Mouse (Mus musculus): ENCODE measurements around the gene Chpf2. TPM values are rescaled to one million over a fixed set of nuclear protein-coding genes. Genes with fewer than 3 reads are reported as not detected.

Gene Chpf2
- 15.5 and 16.0 TPM in 2 replicates for polyA plus RNA-seq (2021; fragmentation: Nextera tagmentation)
- long read RNA-seq, experiment 1, full-length matches to known transcripts, result 50 of 95 reads
- long read RNA-seq, experiment 1, partial matches to known transcripts, result 20 of 95 reads
- long read RNA-seq, experiment 1, other reads (novel, unspliced or antisense), result 25 of 95 reads
- long read RNA-seq, experiment 2, transcript Chpf2-202 (4 exons, 3,715 nt), result major isoform, 5 of 20 reads
- long read RNA-seq, experiment 2, partial matches to known transcripts, result 8 of 20 reads
- long read RNA-seq, experiment 2, other reads (novel, unspliced or antisense), result 6 of 20 reads

DNA sequence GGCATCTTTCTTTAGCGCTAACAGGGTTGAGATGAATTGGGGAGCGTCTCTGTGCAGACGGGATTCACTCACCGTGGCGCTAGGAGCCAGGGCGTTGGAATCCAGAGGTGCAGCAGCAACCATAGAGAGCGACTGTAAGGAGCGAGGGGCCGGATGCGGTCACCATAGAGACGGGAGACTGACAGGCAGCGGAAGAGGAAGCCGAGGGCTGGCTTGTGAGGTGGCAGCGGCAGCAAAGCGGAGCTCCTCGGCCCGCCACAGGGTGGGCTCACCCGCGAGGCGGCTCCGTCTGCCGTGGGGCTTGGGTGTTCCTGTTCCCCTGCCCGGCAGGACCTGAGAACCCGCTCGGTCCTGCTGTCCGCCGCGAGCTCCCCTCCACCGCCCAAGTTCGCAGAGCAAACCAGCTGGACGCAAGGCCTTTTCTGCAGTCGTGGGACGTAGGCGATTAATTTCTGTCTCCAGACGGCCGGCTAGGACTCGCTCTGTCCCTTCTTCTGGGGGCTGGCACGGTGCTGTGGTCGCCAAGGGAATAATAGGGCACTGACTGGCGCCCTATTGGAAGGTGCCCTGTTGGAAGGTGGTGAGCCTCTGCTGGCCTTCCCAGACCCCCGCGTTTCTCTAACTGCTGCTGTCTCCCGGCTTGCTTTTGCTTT, at the start of gene Chpf2:
Chpf2 (plus strand) TSS at position 195 of the 653 bp plus-strand sequence.

GRCm38 (mm10) chr5:24540387-24541143, 46.0 kb upstream of the Chpf2 start, which contains the start of gene Asb10:
Asb10 (minus strand) TSS chr5:24540978.

DNA sequence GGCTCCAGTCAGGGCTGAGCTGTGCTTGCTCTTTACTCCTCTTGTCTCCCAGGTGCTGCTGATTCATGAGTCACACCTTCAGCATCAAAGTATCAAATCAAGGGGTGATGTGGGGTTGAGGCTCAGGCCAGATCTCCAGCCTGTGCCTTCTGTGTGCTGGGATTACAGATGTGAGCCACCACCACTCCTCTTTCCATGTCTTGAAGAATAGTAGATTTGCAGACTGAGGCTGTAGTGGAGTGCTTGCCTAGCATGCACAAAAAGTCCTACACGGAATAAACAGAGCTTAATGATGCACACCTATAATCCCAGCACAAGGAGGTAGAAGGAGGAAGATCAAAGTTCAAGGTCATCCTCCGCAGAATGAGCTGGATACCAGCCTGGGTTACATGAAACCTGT, 29.8 kb upstream of the Chpf2 start, which contains the start of gene 4931409K22Rik:
4931409K22Rik (minus strand) TSS at position 101 of the 400 bp plus-strand sequence.

DNA sequence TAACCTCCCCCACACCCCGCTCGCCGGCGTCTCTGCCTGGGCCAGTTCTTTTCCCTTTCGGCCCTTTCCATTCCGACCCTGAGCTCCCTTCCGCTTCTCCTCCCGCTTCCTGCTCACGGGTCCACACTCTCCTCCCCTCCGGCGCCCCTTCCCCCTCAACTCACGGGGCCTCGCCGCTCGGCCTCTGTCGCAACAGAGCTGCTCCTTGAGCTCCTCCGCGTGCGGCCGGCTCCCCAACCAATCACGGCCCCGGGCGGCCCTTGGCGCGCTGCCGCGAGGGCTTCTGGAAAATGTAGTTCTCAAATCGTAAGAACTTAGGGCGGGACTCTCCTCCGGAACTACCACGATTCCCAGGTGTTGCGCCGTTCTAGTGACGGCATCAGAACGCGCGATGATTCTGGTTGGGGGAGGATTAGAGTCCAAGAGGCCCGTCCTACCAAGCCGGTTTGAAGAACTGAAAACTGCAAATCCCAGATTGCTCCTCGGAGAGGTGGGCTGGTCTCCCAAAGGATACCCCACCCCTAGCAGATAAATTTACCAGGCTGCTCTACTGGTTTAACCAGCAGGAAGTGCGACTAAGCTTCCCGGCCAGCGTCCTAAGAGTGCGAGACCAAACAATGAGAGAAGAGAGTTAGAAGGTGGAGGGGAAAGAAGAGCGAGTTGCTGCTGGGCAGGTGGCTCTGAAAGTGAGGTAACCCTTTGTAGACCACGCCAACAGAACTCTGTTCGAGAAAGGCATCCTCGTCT, 9.2 kb upstream of the Chpf2 start, which contains the start of gene Abcf2:
Abcf2 (minus strand) TSS at position 285 of the 747 bp plus-strand sequence.

DNA sequence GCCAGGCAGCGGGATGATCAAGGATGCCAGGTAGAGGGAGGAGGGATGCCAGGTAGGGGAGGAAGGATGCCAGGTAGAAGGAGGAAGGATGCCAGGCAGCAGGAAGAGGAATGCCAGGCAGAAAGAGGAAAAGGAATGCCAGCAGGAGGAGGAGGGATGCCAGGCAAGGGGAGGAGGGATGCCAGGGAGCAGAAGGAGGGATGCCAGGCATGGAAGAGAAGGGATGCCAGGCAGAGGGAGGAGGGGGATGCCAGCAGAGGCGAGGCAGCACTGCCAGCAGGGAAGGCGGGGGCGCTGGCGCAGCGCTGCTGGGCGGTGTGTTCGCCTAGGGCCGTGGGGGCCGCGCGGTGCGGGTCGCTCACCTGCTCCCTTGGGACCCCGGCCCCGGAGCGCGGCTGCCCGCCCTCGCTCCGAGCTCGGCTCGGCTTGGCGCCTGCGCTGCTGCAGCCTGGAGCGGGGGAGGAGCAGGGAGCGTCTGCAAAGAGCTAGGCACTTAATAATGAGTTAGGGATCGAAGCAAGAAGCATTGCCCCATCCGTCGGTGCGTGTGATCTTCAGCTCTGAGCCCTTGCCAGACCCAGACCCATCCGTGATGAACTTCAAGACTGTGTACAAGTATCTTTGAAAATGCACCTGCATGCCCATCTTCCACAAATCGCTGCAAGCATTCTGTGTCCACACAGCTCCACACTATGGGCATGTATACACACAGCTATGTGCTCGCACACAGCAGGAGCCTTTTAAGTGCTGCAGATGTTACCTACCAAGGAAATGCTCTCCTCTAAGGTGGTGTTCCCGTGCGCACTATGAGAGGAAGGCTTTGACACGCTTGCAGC, 37.7 kb downstream of the Chpf2 start, which contains the start of gene Smarcd3:
Smarcd3 (minus strand) TSS at position 426 of the 836 bp plus-strand sequence.

Other genes starting within 250 kb of the Chpf2 start
- 4.9 and 5.1 TPM in 2 replicates for gene Kcnh2, start 235.1 kb upstream of the Chpf2 start, polyA plus RNA-seq (2021; fragmentation: Nextera tagmentation)
- 1.5 and 3.2 TPM in 2 replicates for gene Nos3, start 221.9 kb upstream of the Chpf2 start, polyA plus RNA-seq (2021; fragmentation: Nextera tagmentation)
- 1.5 and 4.8 TPM in 2 replicates for gene Atg9b, start 194.6 kb upstream of the Chpf2 start, polyA plus RNA-seq (2021; fragmentation: Nextera tagmentation)
- gene Abcb8, start 193.1 kb upstream of the Chpf2 start, polyA plus RNA-seq (2021; fragmentation: Nextera tagmentation), result 35.4 and 46.1 TPM in 2 replicates
- gene Asic3, start 173.3 kb upstream of the Chpf2 start, polyA plus RNA-seq (2021; fragmentation: Nextera tagmentation), result not detected in 2 replicates
- gene Cdk5, start 163.2 kb upstream of the Chpf2 start, polyA plus RNA-seq (2021; fragmentation: Nextera tagmentation), result 125 and 165 TPM in 2 replicates
- gene Slc4a2, start 162.9 kb upstream of the Chpf2 start, polyA plus RNA-seq (2021; fragmentation: Nextera tagmentation), result 9.5 and 9.9 TPM in 2 replicates
- gene Fastk, start 141.5 kb upstream of the Chpf2 start, polyA plus RNA-seq (2021; fragmentation: Nextera tagmentation), result 144 and 180 TPM in 2 replicates
- gene Tmub1, start 138.9 kb upstream of the Chpf2 start, polyA plus RNA-seq (2021; fragmentation: Nextera tagmentation), result 35.2 and 37.2 TPM in 2 replicates
- gene Agap3, start 134.6 kb upstream of the Chpf2 start, polyA plus RNA-seq (2021; fragmentation: Nextera tagmentation), result 59.0 and 78.2 TPM in 2 replicates
- gene Gbx1, start 59.5 kb upstream of the Chpf2 start, polyA plus RNA-seq (2021; fragmentation: Nextera tagmentation), result 0.05 and 0.07 TPM in 2 replicates
- 0.51 and 0.61 TPM in 2 replicates for gene Asb10, start 45.8 kb upstream of the Chpf2 start, polyA plus RNA-seq (2021; fragmentation: Nextera tagmentation)
- gene 4931409K22Rik, start 29.9 kb upstream of the Chpf2 start, polyA plus RNA-seq (2021; fragmentation: Nextera tagmentation), result not detected in 2 replicates
- gene Abcf2, start 9.3 kb upstream of the Chpf2 start, polyA plus RNA-seq (2021; fragmentation: Nextera tagmentation), result 65.0 and 76.5 TPM in 2 replicates
- gene Smarcd3, start 37.7 kb downstream of the Chpf2 start, polyA plus RNA-seq (2021; fragmentation: Nextera tagmentation), result 10.4 and 78.3 TPM in 2 replicates
- 27.5 and 36.6 TPM in 2 replicates for gene Nub1, start 98.8 kb downstream of the Chpf2 start, polyA plus RNA-seq (2021; fragmentation: Nextera tagmentation)
- 0.36 and 0.51 TPM in 2 replicates for gene Wdr86, start 144.0 kb downstream of the Chpf2 start, polyA plus RNA-seq (2021; fragmentation: Nextera tagmentation)
- gene Crygn, start 171.3 kb downstream of the Chpf2 start, polyA plus RNA-seq (2021; fragmentation: Nextera tagmentation), result 5.0 and 7.6 TPM in 2 replicates

All from left cerebral cortex, adult 6 months (tissue).